Mouse (Mus musculus): ENCODE measurements around the gene Rph3al.

- TF ChIP-seq CTCF (IDR thresholded peaks at IDR 0.05; ENCODE audit: extremely low read depth, insufficient read depth, insufficient read length, insufficient replicate concordance) (no peak), POLR2A (IDR thresholded peaks at IDR 0.05; ENCODE audit: low read depth, low read length) (no peak)
These were observed 43.3 kb downstream of the Rph3al start for GRCm38 (mm10) chr11:75894791-75895420.
